Mouse (Mus musculus): ENCODE results near the gene Lpp.

Gene Lpp

DNA sequence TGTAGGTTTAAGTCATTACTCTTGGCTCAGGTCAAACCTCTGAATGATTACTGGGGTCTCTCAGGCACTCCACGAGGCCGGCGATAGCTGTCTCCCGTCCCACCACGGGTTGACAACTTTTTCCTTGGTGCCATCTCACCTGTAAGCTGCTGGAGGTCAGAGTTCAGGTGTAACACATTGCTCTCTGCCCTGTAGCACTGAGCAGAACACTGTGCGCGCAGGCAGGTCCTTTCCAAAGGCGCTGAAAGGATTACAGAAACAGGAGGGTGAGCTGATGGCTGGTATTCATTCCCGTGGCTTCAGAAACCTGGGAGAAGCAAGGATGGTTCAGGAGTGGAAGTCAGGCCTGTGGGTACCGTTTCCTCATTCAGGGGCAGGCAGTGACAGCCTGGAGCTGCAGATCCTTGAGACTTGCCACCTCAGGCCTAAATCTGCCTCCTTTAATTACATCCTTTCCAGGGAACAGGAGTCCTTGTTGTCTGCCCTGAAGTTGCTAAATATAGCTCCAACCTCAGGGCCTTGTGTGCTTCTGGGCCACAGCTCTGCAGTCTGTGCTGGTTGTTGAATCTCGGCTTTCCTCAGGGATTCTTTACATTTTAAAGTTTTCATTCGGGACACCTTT lies 31.2 kb downstream of the Lpp start:
- ChIA-PET POLR2A (interaction anchor here in 2 of 4 experiments (1.3 to 1.5 kb wide), 2 partner anchors 9 to 441 kb away, joined by 3 to 4 read pairs; no protein-coding TSS in a partner anchor), CTCF (no interaction called here)

DNA sequence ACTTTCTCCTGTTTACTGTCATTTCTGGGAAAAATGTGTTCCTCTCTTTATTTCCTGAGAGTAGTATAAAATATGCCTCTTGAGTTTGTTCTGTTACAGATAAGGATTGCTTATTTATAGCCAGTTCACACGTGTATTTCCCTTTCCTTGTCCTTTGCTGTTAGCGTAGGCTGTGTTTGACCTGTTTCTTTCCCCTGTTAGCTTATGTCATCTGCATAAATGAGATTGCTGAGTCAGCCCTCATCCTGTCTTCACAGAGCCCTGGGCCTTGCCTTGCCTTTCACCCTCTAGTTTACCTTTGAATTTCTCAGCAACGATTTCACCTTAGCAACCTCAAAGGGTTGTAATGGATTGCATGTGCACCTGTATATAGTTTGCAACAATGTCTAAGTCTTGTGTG lies 32.5 kb downstream of the Lpp start:
- CTCF ChIA-PET, result no interaction called here
- POLR2A ChIA-PET, result no interaction called here

DNA sequence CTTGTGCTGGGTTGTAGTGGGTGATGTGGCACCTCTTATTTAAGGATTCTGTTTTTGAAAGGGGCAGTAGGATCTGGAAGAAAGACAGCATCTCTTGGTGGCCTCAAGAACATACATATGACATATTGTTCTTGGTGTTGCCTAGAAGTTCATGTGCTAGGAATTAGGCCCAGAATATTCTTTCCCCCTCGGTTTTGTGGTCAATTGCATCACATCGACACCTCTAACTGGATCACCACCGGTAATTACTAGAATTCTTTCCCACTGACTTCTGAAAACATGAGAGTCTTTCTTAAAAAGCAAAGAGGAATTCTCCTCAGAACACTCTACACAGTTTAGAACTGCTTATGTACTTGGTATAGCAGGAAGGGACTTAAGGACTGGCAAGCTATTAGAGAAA lies 34.3 kb downstream of the Lpp start:
- CTCF ChIA-PET, result no interaction called here
- POLR2A ChIA-PET, result no interaction called here

DNA sequence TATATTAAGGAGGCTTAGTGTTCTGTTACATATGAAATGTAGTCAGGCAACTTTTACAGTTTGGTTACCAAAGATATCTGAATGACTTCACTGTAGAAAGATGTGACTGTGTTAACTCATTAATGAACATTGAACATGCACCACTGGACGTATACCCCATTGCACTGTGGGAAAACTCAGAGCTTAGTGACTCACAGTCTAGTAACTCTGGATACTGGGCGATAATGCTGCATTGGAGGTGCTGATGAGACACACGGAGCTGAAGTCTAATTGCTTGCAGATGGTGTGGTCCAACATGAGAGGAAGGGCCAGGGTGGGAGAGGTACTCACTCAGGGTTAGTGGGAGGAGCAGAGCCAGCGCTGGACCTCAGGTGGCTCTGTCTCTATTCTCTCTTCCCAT lies 34.7 kb downstream of the Lpp start:
- ChIA-PET CTCF (no interaction called here), POLR2A (no interaction called here)

DNA sequence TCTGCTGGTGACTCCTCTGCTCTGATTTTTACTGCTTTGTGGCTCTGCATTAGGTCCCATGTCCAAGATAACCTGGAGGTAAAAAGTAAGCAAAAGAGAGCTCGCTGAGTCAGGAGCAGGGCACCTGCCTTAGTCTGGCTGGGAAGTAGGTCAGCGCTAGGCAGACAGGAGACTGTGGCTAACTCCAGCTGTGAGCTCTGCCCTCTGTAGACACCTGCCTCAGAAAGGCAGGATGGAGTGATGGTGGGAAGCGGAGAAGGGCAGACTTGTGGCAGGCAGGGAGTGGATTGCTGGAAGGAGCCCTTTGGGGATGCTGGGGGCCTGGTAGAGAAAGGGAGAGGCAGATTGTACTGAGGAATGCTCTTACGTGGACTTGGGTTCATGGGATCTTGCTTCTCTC lies 35.4 kb downstream of the Lpp start:
- POLR2A ChIA-PET, result interaction anchor here in 1 of 4 experiments (2.4 kb wide), 1 partner anchor 440 kb away, joined by 6 read pairs; the partner anchor contains the start of genes Bcl6 and Gm37419
- CTCF ChIA-PET, result no interaction called here

DNA sequence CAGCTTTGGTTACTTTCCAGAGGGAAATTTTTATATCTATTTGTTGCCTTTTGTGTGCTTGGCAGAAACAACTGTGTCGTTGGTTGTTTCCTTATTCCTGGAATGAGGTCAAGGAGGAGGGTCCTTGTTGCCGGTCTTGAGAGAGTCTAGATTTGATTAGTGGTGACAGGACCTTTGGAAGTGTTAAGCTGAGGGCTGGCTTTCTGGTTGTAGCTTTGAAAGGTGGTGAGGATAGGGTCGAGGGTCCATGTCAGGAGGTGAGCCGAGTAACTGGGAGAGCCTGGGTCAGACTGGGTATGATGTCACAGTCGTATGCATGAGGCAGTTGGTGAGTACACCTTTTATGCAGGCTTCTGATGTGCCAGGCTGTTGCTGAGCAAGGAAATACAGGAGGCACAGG lies 36.4 kb downstream of the Lpp start:
- POLR2A ChIA-PET, result interaction anchor here in 1 of 4 experiments (1.1 to 2.4 kb wide), 2 partner anchors 35 to 441 kb away, joined by 3 to 6 read pairs; partner anchors contain the start of genes Bcl6 and Gm37419

DNA sequence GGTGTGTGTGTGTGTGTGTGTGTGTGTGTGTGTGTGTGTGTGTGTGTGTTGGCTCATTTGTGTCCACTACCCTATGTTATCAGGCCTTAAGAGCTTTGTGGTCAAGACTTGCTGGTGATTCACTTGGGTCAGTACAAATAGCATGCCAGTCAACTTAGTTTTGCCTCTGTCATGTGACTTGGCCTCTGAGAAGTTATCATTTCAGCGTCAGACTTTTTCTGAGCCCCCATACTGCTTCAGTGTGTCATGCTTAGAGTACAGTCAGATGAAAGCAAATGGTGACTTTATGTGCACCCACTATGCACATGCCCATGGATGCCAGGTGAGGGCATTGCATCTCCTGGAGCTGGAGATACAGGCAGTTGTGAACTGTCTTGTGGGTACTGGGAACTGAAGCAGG lies 38.5 kb downstream of the Lpp start:
- CTCF ChIA-PET, result no interaction called here
- POLR2A ChIA-PET, result interaction anchor here in 3 of 4 experiments (0.6 to 1.8 kb wide), 5 partner anchors 10 to 324 kb away, joined by 3 to 6 read pairs (median 3); no protein-coding TSS in a partner anchor

More for the DNA sequence above, 36.4 kb downstream of the Lpp start:
- CTCF ChIA-PET, result no interaction called here

DNA sequence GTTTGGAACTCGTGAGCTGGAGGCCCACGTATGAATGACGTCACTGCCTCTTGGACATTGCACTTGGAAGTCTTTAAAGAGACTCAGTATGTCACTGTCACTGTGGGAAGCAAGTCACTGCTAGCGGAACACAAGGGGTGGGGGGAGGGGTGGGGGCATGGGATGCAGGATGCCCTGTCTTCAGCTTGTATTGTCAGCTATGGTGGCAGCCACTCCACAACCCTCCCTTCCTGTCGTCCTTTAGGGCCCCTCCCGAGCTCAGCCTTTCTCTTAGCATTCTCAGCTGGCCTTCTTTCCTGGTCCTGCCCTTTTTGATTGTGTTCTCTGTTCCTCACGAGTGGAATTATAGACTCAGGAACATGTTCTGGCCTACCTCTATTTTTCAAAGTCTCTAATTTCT lies 40.3 kb downstream of the Lpp start:
- POLR2A ChIA-PET, result interaction anchor here in 2 of 4 experiments (0.5 to 1.8 kb wide), 5 partner anchors 8 to 41 kb away, joined by 3 to 6 read pairs (median 4); no protein-coding TSS in a partner anchor
- CTCF ChIA-PET, result interaction anchor here in 1 of 4 experiments (0.5 kb wide), 1 partner anchor 447 kb away, joined by 12 read pairs; no protein-coding TSS in a partner anchor

DNA sequence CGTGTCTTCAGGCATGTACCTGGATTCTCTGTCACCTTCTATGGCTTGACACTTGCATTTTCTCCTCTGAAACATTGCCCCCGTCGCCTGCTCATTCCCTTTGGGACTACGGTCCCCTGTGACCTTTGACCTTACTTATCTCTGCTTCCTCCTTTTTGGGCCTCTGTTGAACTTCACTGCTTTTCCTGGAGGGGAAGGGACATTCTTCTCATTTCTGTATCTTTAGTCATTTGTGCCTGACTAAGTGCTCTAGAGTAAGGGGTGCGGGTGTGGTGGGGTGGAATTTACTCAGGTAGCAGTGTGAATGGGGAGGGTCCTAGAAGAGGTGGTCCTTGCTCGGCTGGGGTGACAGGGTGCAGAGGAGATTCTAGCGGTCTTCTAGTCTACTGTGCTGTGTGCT lies 40.7 kb downstream of the Lpp start:
- CTCF ChIA-PET, result no interaction called here
- POLR2A ChIA-PET, result interaction anchor here in 2 of 4 experiments (0.5 to 1.4 kb wide), 6 partner anchors 10 to 228 kb away, joined by 3 to 7 read pairs (median 4); no protein-coding TSS in a partner anchor

DNA sequence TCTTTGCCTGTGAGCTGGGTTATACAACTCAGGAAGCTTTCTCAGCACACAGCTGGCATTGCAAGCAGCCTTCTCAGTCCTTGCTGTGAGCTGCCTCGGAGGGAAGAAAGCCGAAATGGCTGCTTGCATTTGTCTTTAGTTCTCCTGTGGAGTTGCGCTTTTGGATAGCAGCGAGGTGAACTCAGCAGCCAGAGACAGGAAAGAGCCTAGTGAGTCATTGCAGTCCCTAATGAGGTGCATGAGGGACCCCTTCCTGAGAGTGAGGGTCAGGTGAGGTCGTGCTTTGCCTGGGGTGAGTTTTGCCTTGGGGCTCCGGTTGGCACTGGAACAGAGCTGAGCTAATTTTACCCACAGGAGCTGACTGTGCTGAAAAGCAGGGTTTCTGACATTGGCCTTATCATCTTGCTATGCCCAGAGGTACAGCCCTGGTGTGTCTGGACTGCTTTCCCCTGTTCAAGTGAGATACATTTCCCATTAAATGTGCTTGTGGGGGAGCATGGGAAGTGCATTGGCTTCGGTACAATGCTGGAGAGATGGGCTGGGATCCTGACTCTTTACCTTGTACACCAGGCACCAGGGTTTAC lies 41.3 kb downstream of the Lpp start:
- CTCF ChIA-PET, result no interaction called here
- POLR2A ChIA-PET, result interaction anchor here in 2 of 4 experiments (0.6 to 1.4 kb wide), 5 partner anchors 10 to 227 kb away, joined by 3 to 7 read pairs (median 4); no protein-coding TSS in a partner anchor

DNA sequence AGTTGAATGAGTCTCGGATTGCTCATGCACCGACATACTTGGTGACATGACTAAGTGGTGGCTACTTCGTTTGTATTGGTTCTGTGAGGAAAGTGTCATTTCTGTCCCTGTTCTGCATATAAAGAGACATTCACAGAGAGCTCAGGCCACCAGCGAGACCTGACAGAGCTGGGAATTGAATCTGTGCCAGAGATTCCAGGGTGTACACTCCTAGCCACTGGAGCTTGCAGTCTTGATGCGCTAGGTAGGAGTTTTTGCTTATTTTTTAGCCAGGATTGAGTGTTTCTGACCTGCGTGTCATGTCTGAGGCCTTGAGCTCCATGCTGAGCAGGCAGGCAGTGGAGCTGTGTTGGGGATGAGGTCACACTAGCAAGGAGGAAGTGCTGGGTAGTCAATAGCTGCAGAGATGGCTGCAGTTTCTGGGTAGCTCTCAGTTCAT lies 41.8 kb downstream of the Lpp start:
- CTCF ChIA-PET, result interaction anchor here in 1 of 4 experiments (0.5 kb wide), 1 partner anchor 16 kb away, joined by 3 read pairs; no protein-coding TSS in a partner anchor
- POLR2A ChIA-PET, result interaction anchor here in 2 of 4 experiments (0.6 to 1.4 kb wide), 5 partner anchors 9 to 15 kb away, joined by 3 to 7 read pairs (median 4); no protein-coding TSS in a partner anchor

DNA sequence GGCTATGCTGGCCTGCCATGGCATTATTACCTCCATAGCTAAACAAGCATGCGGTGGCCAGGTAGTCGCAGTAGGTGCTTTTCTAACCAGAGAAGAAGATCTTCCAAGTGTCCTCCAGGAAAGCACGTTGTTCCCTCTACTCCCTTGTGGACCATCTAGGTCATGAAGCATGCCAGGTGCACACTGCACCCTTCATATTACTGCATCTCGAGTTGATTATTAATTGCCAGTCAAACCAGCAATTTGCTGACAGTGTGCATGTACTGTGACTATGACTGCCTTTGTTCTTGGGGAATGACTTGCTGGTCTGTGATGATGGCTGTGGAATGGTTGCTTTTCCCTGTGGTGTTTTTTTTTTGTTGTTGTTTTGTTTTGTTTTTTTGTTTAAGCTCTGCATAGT lies 45.1 kb downstream of the Lpp start:
- POLR2A ChIA-PET, result no interaction called here
- CTCF ChIA-PET, result no interaction called here

DNA sequence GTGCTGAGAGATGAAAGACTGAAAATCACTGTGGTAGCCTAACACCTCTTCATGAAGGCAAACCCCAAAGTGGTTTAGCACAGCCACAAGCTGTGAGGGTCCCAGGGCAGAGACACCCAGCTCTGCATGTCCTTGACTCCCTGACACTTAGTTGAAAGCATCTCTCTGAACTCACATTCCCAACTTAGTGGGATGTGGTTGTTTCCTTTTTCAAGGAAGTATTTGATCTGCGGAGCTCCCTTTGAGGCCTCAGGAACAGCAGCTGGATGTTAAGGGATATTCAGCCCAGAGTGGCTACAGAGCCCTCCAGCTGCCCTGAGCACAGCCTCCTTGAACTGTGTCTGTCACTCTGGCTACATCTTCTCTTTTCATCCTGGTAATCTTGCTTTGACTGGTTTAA lies 48.0 kb downstream of the Lpp start:
- CTCF ChIA-PET, result interaction anchor here in 1 of 4 experiments (1.0 kb wide), 1 partner anchor 459 kb away, joined by 4 read pairs; no protein-coding TSS in a partner anchor
- POLR2A ChIA-PET, result interaction anchor here in 2 of 4 experiments (0.7 to 2.2 kb wide), 5 partner anchors 9 to 41 kb away, joined by 3 to 10 read pairs (median 4); no protein-coding TSS in a partner anchor

DNA sequence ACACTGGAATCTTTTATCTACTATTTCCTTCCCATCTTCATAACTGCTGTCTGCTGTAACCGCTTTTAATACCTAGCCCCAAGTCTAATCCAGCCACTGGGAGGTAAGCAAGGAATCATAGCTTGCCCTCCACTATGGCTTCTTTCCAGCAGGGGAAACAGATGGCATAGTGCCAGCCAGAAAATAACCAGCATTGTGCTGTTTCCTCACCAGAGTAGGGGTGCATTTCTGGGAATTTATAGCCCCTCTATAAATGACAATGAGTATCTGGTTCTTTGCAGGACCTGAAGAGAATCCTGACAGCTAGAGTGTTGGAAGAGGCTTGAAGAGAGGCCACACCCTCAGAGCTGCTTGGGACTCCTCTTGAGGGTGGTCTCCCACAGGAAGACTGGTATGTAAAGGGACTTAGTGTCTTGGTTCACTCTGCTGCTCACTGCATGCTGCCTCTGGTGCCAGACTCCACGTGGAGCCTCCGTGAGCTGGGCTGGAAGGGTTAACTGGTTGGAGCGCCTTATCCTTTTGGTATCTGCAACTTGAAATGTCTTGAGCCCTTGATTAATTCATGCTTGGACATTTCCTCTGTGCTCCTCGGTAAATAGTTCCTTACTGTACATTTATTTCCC lies 49.3 kb downstream of the Lpp start:
- ChIA-PET POLR2A (interaction anchor here in 3 of 4 experiments (0.6 to 2.2 kb wide), 8 partner anchors 8 to 454 kb away, joined by 3 to 10 read pairs (median 4); partner anchors contain the start of genes Bcl6 (in 1 of the 3), Gm37419 (in 1 of the 3) and Lpp (in 1 of the 3)), CTCF (interaction anchor here in 1 of 4 experiments (0.6 kb wide), 1 partner anchor 459 kb away, joined by 3 read pairs; no protein-coding TSS in a partner anchor)

DNA sequence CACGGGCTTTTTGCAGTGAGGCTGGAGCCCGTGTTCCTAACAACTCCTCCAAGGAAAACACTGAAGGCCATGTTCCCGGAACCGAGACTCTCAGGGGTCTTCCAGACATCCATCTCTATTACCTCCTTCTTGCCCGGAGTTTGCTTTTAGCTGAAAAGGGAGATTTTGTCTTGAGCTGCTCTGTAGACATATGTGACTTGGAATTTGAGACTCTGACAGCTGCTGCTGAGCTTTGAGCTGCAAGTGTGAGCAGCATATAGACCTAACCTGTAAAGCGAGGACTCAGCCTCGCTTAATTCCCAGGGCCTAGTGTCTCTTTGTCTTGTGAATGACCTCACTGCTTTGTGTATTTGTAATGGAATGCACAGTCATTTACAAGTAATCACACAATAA lies 49.8 kb downstream of the Lpp start:
- POLR2A ChIA-PET, result interaction anchor here in 2 of 4 experiments (0.6 to 1.6 kb wide), 3 partner anchors 25 to 454 kb away, joined by 3 to 7 read pairs (median 3); partner anchors contain the start of genes Bcl6 (in 1 of the 2), Gm37419 (in 1 of the 2) and Lpp (in 1 of the 2)
- CTCF ChIA-PET, result interaction anchor here in 1 of 4 experiments (0.6 kb wide), 1 partner anchor 460 kb away, joined by 3 read pairs; no protein-coding TSS in a partner anchor

DNA sequence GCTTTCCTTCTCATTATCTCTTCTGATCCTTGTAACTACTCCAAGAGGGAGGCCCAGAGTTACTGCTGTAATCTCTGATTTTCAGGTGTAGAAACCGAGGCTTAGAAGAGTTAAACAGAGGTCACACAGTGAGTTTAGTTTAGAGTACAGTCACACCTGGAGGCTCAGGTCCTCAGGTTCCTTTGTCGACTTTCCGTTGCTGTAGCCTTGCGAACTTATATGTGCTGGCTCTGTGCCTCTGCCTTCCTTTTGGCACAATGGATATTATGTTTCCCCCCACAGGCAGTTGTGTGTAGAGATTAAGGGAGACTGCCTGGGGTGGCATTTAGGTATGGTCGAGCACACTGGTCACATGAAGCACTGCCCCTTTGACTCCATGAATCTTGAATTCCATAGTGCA lies 50.2 kb downstream of the Lpp start:
- ChIA-PET CTCF (no interaction called here), POLR2A (interaction anchor here in 2 of 4 experiments (0.9 to 1.6 kb wide), 3 partner anchors 8 to 455 kb away, joined by 3 to 7 read pairs (median 3); partner anchors contain the start of genes Bcl6 (in 1 of the 2), Gm37419 (in 1 of the 2) and Lpp (in 1 of the 2))

DNA sequence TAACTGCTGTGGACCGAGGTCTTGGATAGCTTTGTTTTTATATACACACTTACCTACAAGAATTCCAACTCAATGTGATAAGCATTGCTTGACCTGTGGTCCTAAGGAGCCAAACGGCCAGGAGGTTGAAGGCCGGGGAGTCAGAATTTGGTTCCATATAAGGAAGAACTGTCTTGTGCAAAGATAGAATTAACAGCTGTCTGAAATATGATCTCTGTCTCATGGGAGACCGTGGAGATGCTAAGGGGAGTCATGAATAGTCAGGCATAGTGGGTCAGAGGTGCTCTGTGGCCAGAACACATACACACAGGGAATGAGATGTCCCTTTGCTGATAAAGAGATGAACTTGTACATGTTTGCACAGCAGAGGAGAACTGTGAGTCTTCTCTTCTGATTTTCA lies 51.5 kb downstream of the Lpp start:
- POLR2A ChIA-PET, result interaction anchor here in 2 of 4 experiments (0.6 to 0.9 kb wide), 5 partner anchors 9 to 155 kb away, joined by 3 to 7 read pairs (median 3); no protein-coding TSS in a partner anchor
- CTCF ChIA-PET, result interaction anchor here in 1 of 4 experiments (0.6 kb wide), 1 partner anchor 75 kb away, joined by 3 read pairs; no protein-coding TSS in a partner anchor

DNA sequence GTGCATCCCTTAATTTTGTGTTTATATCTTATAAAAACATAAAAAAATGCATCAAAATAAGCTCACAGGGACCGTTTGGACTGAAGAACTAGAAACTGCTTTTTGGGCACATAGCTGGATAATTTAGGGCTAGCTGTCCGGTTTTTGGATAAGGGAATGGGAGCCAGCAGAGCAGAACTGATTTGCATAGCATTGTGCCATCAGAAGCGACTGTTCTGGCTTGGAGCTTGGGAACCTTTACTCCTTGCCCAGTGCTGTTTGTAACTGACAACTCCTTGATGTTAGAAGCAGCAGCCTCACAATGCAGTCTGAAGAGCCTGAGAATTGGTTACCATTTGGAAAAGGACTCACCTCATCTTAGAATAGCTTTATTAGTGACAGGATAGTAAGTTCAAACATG lies 52.2 kb downstream of the Lpp start:
- ChIA-PET POLR2A (interaction anchor here in 2 of 4 experiments (0.6 to 0.8 kb wide), 2 partner anchors 27 to 222 kb away, joined by 3 read pairs; no protein-coding TSS in a partner anchor), CTCF (no interaction called here)

DNA sequence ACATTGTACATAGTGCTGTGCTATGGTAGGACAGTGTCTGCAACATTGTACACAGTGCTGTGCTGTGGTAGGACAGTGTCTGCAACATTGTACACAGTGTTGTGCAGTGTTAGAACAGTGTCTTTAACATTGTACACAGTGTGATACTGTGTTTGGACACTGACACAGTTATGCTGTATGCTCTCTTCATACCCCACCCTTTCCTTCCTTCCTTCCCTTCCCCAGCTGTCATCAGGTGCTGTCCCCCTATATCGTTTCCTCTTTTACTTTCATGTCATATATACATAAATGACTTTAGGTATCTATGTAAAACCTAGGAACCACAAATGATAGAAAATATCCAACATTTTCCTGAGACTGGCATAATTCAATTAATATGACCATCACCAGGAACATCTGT lies 53.1 kb downstream of the Lpp start:
- ChIA-PET POLR2A (no interaction called here), CTCF (no interaction called here)

Data from embryonic stem cell, embryonic (primary cell).